Mouse (Mus musculus) liver, postnatal 0 days (tissue): ENCODE measurements around the gene Arhgef3.

Experiments used
- CTCF ChIP-seq: sonication (generic); IDR thresholded peaks from 2 replicates; pipeline ENCODE4 v1.5.1; 2016; ENCODE audit warnings: antibody characterized with exemption, low read depth
- EP300 ChIP-seq: IDR thresholded peaks from 2 replicates; pipeline ENCODE4 v1.6.1; 2016; ENCODE audit warnings: antibody characterized with exemption, low read depth, mild to moderate bottlenecking

DNA sequence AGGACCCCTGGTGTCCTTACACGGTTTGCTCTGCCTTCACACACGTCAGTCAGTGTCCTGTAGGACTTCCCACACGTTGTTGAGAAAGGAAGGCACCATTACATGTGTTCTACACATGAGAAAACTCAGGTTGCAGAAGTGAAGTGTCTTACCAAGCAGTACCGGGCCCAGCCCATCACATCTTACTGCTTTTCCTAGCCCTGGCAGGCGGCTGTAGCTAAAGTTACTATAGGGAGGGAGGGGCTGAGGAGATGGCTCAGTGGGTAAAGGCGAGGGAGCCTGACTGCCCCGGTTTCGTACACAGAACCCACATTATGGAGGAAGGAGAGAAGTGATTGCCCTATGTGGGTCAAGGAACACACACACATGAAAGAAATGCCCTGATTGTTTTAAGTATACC is 116.8 kb downstream of the Arhgef3 start:
- TF ChIP-seq CTCF (no peak), EP300 (no peak)
